8 mouse cellular contexts compared by ENCODE assay signal in genomic region chr17:29006812-29007211, GRCm38 (mm10). TPM values are rescaled to one million over a fixed set of nuclear protein-coding genes. Genes with fewer than 3 reads are reported as not detected.
A peak's percentile ranks its signal among the peaks of the same experiment; 100 is the strongest.
DNase-seq lines count a peak whose midpoint lies in the region; ATAC-seq lines count a peak whose summit lies in the region.

No protein-coding gene starts in this region.

- H3K4me2 ChIP-seq in neural tube, embryonic 11.5 days (ENCODE audit: low read depth): peak overlapping the region; percentile 87
- H3K4me2 ChIP-seq in limb, embryonic 12.5 days: peak overlapping the region; percentile 83

- no peak for ATAC-seq in neural tube, embryonic 11.5 days (ENCODE audit: insufficient read depth, low FRiP score, low TSS enrichment)
- peak; percentile 68 for ATAC-seq in erythroid progenitor cell, adult 5-6 weeks (replicated peaks; ENCODE audit: low FRiP score, poor library complexity, severe bottlenecking)
- ATAC-seq in limb, embryonic 12.5 days (ENCODE audit: insufficient number of reproducible peaks, insufficient read depth, low FRiP score, low TSS enrichment, low read depth): no peak
- ATAC-seq in monocyte, adult 5-6 weeks (replicated peaks; ENCODE audit: insufficient number of reproducible peaks, low FRiP score, low TSS enrichment, poor library complexity, severe bottlenecking): peak; percentile 55

- H3K9me3 ChIP-seq in neural tube, embryonic 11.5 days (ENCODE audit: control insufficient read depth, low read length): no peaks in the 10 kb centered on the region
- H3K9me3 ChIP-seq in limb, embryonic 12.5 days: no peaks in the 10 kb centered on the region

- H3K27ac ChIP-seq in neural tube, embryonic 11.5 days (ENCODE audit: low read depth, low read length): peak overlapping the region; percentile 91
- no peak overlapping the region for H3K27ac ChIP-seq in limb, embryonic 12.5 days

- H3K36me3 ChIP-seq in neural tube, embryonic 11.5 days (ENCODE audit: control insufficient read depth, insufficient read depth, low read length): no peaks in the 10 kb centered on the region
- H3K36me3 ChIP-seq in limb, embryonic 12.5 days: peaks cover 10% of the 10 kb centered on the region; the same call in 1 of the 2 replicates

- 11% methylated on average over 7 of the region's 7 CpGs for WGBS in neural tube, embryonic 11.5 days
- WGBS in limb, embryonic 12.5 days: 9% methylated on average over 7 of the region's 7 CpGs

- H3K4me3 ChIP-seq in neural tube, embryonic 11.5 days (ENCODE audit: low read depth, low read length): peak overlapping the region; percentile 88
- H3K4me3 ChIP-seq in limb, embryonic 12.5 days (replicated peaks): peak overlapping the region; percentile 97

- no peaks in the 10 kb centered on the region for H3K27me3 ChIP-seq in neural tube, embryonic 11.5 days (ENCODE audit: control insufficient read depth, insufficient read depth, low read length)
- H3K27me3 ChIP-seq in limb, embryonic 12.5 days: no peaks in the 10 kb centered on the region

- H3K4me1 ChIP-seq in neural tube, embryonic 11.5 days (ENCODE audit: control insufficient read depth, insufficient read depth, low read length): peaks cover 3% of the 10 kb centered on the region; the same call in 1 of the 2 replicates
- peaks cover 15% of the 10 kb centered on the region for H3K4me1 ChIP-seq in limb, embryonic 12.5 days (replicated peaks)

- H3K9ac ChIP-seq in neural tube, embryonic 11.5 days (ENCODE audit: low read length): peak overlapping the region; percentile 97
- peak overlapping the region; percentile 95 for H3K9ac ChIP-seq in limb, embryonic 12.5 days (replicated peaks)

- DNase-seq in neural tube, embryonic 11.5 days (ENCODE audit: low spot score): no peak
- DNase-seq in neural tube, embryonic 10.5 days (ENCODE audit: extremely low spot score, low spot score): no peak
- DNase-seq in left cerebral cortex, adult 18-20 months (ENCODE audit: low spot score in 2 of 2): no peak
- no peak for DNase-seq in layer of hippocampus, adult 9-10 months (ENCODE audit: low spot score)
- no peak for DNase-seq in adrenal gland, postnatal 25 days

RNA-seq across cellular contexts. Expression of gene Stk38, which starts 1.0 kb away (rescaled TPM):
- polyA plus RNA-seq in neural tube, embryonic 11.5 days (2014; fragmentation: Nextera tagmentation; extraction: Ambion mirVana): 141 and 145 TPM in 2 replicates
- total RNA-seq in erythroid progenitor cell, adult 5-6 weeks (2015; ENCODE audit: low replicate concordance): 112 and 129 TPM in 2 replicates
- 111 and 134 TPM in 2 replicates for total RNA-seq in erythroid progenitor cell, adult 5-6 weeks (2017; ENCODE audit: low replicate concordance)
- polyA plus RNA-seq in limb, embryonic 12.5 days (2016; fragmentation: Nextera tagmentation; extraction: Ambion mirVana): 135 and 149 TPM in 2 replicates
- 369 to 443 TPM (median 402 TPM) in 3 replicates for total RNA-seq in monocyte, adult 5-6 weeks (2017)
- total RNA-seq in left cerebral cortex, adult 18-20 months (2021): 10 to 100 TPM; 43.2 to 45.8 TPM
- total RNA-seq in adrenal gland, postnatal 25 days (2021): 79.5 TPM in 2 replicates

RNA-seq across cellular contexts. Expression of gene Srsf3, which starts 25.6 kb away (rescaled TPM):
- 784 and 802 TPM in 2 replicates for polyA plus RNA-seq in neural tube, embryonic 11.5 days (2014; fragmentation: Nextera tagmentation; extraction: Ambion mirVana)
- total RNA-seq in erythroid progenitor cell, adult 5-6 weeks (2015; ENCODE audit: low replicate concordance): 336 and 352 TPM in 2 replicates
- 441 and 499 TPM in 2 replicates for total RNA-seq in erythroid progenitor cell, adult 5-6 weeks (2017; ENCODE audit: low replicate concordance)
- polyA plus RNA-seq in limb, embryonic 12.5 days (2016; fragmentation: Nextera tagmentation; extraction: Ambion mirVana): 798 and 826 TPM in 2 replicates
- total RNA-seq in monocyte, adult 5-6 weeks (2017): 679 to 753 TPM (median 702 TPM) in 3 replicates
- total RNA-seq in left cerebral cortex, adult 18-20 months (2021): 100 to 1,000 TPM; 124 to 130 TPM
- total RNA-seq in adrenal gland, postnatal 25 days (2021): 119 and 172 TPM in 2 replicates

RNA-seq across cellular contexts. Expression of gene Kctd20, which starts 55.1 kb away (rescaled TPM):
- polyA plus RNA-seq in neural tube, embryonic 11.5 days (2014; fragmentation: Nextera tagmentation; extraction: Ambion mirVana): 109 and 118 TPM in 2 replicates
- total RNA-seq in erythroid progenitor cell, adult 5-6 weeks (2015; ENCODE audit: low replicate concordance): 63.1 and 88.4 TPM in 2 replicates
- total RNA-seq in erythroid progenitor cell, adult 5-6 weeks (2017; ENCODE audit: low replicate concordance): 82.3 and 128 TPM in 2 replicates
- 123 and 125 TPM in 2 replicates for polyA plus RNA-seq in limb, embryonic 12.5 days (2016; fragmentation: Nextera tagmentation; extraction: Ambion mirVana)
- total RNA-seq in monocyte, adult 5-6 weeks (2017): 67.0 to 103 TPM (median 95.1 TPM) in 3 replicates
- 10 to 100 TPM; 67.7 to 71.2 TPM for total RNA-seq in left cerebral cortex, adult 18-20 months (2021)
- 47.8 and 69.8 TPM in 2 replicates for total RNA-seq in adrenal gland, postnatal 25 days (2021)

Comparison
In these comparisons a context has a peak if more than half of its experiments do, and no peak if none do; other contexts are left out.
1. ATAC-seq: peak in erythroid progenitor cell, adult 5-6 weeks (single experiment) and monocyte, adult 5-6 weeks (single experiment); none in neural tube, embryonic 11.5 days (single experiment) and limb, embryonic 12.5 days (single experiment).